Mouse (Mus musculus): ENCODE results near the gene Serpinb9d.
"Not testable (repeated sequence)": the region's sequence is repeated elsewhere in the genome, so short reads cannot be mapped to it uniquely, and the experiment has no call there.

Gene Serpinb9d

DNA sequence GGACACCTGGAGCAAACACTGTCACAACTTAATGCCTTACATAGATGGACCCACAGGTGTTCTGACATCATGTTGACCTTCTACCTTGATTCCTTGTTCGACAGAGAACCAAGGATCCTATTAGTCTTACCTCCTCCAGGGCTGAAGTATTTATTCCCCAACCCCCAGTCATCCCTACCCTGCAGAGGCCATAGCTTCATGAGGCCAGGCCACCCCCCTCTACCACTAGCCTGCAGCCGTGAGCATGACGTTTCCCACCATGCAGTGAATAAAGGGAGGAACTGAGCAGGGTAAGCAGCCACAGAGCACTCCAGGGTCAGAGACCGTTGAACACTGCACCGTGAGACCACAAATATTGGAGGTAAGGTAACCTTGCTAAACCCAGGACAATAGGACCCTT is at the start of gene Serpinb9d:
Serpinb9d (plus strand) TSS at position 301 of the 400 bp plus-strand sequence.
- no peak for DNase-seq

- DNase-seq, result no peak
Observed at GRCm38 (mm10) chr13:33159642-33160041, 33.1 kb upstream of the Serpinb9d start, which contains the start of gene Serpinb9c. Serpinb9c (minus strand) TSS chr13:33159742.

- DNase-seq, result not testable (repeated sequence)
Observed at GRCm38 (mm10) chr13:33190486-33190885, 2.3 kb upstream of the Serpinb9d start.

DNA sequence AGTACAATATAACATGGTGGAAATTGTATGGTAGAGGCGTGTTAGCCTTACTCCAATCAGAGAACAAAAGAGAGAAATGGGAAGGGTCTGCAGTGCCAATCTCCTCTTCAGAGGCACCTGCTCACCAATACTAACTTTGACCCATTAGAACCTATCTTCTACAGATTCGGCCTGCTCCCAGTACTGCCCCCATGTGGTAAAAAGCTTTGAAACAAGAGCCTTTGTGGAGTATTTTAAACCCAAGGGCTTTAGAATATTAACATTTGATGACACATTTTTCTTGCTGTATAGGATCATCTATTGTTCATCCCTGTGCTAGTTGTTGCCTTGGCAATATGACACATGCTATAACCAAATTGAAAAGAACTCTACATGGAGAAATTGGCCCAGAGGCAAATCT is 7.0 kb downstream of the Serpinb9d start:
- DNase-seq, result no peak

DNA sequence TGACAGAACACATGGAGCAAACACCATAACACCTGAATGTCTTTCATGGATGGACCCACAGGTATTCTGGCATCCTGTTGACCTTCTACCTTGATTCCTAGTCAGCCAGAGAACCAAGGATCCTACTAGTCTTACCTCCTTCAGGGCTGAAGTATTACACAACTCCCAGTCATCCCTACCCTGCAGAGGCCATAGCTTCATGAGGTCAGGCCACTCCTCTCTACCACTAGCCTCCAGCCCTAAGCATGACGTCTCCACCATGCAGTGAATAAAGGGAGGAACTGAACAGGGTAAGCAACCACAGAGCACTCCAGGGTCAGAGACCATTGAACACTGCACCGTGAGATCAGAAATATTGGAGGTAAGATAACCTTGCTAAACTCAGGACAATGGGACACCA is 56.6 kb downstream of the Serpinb9d start, which contains the start of gene Serpinb9e:
Serpinb9e (plus strand) TSS at position 301 of the 400 bp plus-strand sequence.
- not testable (repeated sequence) for DNase-seq
